Mouse (Mus musculus) G1E (cell line): ENCODE measurements around the gene Gm21981. TPM values are rescaled to one million over a fixed set of nuclear protein-coding genes. Genes with fewer than 3 reads are reported as not detected.

ENCODE experiments used
- ATAC-seq: 2 replicates; pipeline ENCODE4 v1.8.0; 2016; ENCODE audit warnings: mild to moderate bottlenecking; ENCODE audit not compliant: insufficient number of reproducible peaks, poor library complexity, low FRiP score, severe bottlenecking; ENCODE audit errors: extremely low read depth
- DNase-seq: peaks from one replicate; pipeline ENCODE4 v3.0.0; 2012; ENCODE audit warnings: low spot score
- H3K27me3 ChIP-seq: 2 replicates; pipeline ENCODE4 v1.6.1; 2012; ENCODE audit warnings: mild to moderate bottlenecking, low read length, inconsistent platforms; ENCODE audit not compliant: insufficient read depth
- H3K36me3 ChIP-seq: replicated peaks from 2 replicates; pipeline ENCODE3; 2012; ENCODE audit warnings: mild to moderate bottlenecking, inconsistent platforms
- H3K4me1 ChIP-seq: 2 replicates; pipeline ENCODE4 v1.6.1; 2012; ENCODE audit warnings: low read depth, low read length, inconsistent platforms, mixed read lengths; ENCODE audit not compliant: insufficient read depth
- H3K4me3 ChIP-seq: 2 replicates; pipeline ENCODE4 v1.5.1; 2012; ENCODE audit warnings: low read depth, mild to moderate bottlenecking, inconsistent platforms, low read length, moderate library complexity, mixed read lengths
- H3K9me3 ChIP-seq: replicated peaks from 2 replicates; pipeline ENCODE4 v1.6.1; 2012; ENCODE audit warnings: inconsistent platforms
- CTCF ChIP-seq: IDR thresholded peaks from 2 replicates; pipeline ENCODE4 v1.5.1; 2012; ENCODE audit warnings: low read depth, low read length, inconsistent platforms, mixed read lengths
- GATA1 ChIP-seq: IDR thresholded peaks from 2 replicates; pipeline ENCODE4 v1.6.1; 2012; ENCODE audit warnings: borderline replicate concordance, low read length, inconsistent platforms, mixed read lengths
- GATA2 ChIP-seq: IDR thresholded peaks from 2 replicates; pipeline ENCODE4 v1.6.1; 2012; ENCODE audit warnings: low read depth, low read length, inconsistent platforms, borderline replicate concordance
- POLR2AphosphoS5 ChIP-seq: IDR thresholded peaks from 2 replicates; pipeline ENCODE4 v1.6.1; 2012; ENCODE audit warnings: low read depth, low read length, inconsistent platforms; ENCODE audit not compliant: insufficient replicate concordance
- TAL1 ChIP-seq: conservative IDR thresholded peaks from 2 replicates; pipeline ENCODE4 v1.6.1; 2012; ENCODE audit warnings: low read depth, low read length, inconsistent platforms, mixed read lengths
- polyA plus RNA-seq: library from polyadenylated mRNA; stranded (reverse); fragments of >175 nt; gene quantifications from 2 replicates; pipeline ENCODE4 v1.2.3, GENCODE M21; 2012
- total RNA-seq, 2 experiments: library from RNA; stranded (forward) in 1 of 2; stranded (reverse) in 1 of 2; fragments of 200-1000 nt in 1 of 2; fragments of >200 nt in 1 of 2; fragmentation: Nextera tagmentation in 1 of 2; gene quantifications; 2 replicates each; pipeline ENCODE4 v1.2.3; 2014 to 2017

The Gm21981 gene
- total and polyA plus RNA-seq, 3 experiments: 0.44 to 0.71 TPM; not detected in 1

DNA sequence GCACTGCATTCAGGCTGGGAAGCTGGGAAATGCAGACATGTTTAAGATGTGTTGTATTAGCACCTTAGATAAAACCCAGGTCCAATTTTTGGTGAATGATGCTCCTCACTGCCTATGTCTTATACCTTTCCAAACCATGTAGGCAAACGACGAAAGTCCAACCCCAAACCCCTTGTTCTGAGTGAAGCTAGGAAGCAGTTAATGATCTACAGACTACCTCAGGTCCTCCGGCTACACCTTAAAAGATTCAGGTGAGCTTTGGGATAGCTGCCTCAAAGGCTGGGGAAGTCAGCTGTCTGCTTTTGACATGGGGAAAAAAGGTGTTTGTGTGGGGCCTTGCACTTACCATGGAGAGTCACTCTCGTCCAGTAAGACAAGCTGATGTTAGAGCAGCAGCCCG is 15.6 kb downstream of the Gm21981 start:
- H3K27me3 ChIP-seq: no peaks in the 10 kb centered on the region
- H3K36me3 ChIP-seq: peaks cover 90% of the 10 kb centered on the region
- DNase-seq (no peak), ATAC-seq (no peak)
- no peak overlapping the region for H3K4me3 ChIP-seq
- no peaks in the 10 kb centered on the region for H3K9me3 ChIP-seq
- TF ChIP-seq GATA1: no peak
- no peak for TF ChIP-seq CTCF
- no peak for TF ChIP-seq POLR2AphosphoS5
- TF ChIP-seq GATA2: no peak
- TF ChIP-seq TAL1: no peak
- peaks cover 14% of the 10 kb centered on the region for H3K4me1 ChIP-seq

DNA sequence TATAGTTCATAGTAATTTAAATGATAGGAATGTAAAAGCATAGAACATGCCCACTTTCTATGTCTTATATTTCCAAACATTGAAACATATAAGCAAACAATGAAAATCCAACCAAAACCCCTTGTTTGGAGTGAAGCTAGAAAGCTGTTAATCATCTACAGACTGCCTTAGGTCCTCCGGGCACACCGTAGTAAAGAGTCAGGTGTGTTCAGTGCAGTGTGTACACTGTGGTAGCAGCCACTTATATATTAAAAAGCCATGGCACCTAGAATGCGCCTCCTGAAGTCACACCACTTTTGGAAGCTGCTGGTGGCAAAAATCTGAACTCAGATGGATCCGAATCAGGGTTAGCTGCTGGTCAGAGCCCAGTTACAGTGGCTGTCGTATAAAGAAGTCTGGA is 16.0 kb downstream of the Gm21981 start:
- Histone ChIP-seq H3K4me3 (no peak overlapping the region), H3K36me3 (peaks cover 90% of the 10 kb centered on the region), H3K4me1 (peaks cover 11% of the 10 kb centered on the region), H3K9me3 (no peaks in the 10 kb centered on the region), H3K27me3 (no peaks in the 10 kb centered on the region)
- DNase-seq (no peak), ATAC-seq (no peak)
- no peak for TF ChIP-seq GATA2
- TF ChIP-seq GATA1: no peak
- no peak for TF ChIP-seq POLR2AphosphoS5
- no peak for TF ChIP-seq CTCF
- TF ChIP-seq TAL1: no peak

DNA sequence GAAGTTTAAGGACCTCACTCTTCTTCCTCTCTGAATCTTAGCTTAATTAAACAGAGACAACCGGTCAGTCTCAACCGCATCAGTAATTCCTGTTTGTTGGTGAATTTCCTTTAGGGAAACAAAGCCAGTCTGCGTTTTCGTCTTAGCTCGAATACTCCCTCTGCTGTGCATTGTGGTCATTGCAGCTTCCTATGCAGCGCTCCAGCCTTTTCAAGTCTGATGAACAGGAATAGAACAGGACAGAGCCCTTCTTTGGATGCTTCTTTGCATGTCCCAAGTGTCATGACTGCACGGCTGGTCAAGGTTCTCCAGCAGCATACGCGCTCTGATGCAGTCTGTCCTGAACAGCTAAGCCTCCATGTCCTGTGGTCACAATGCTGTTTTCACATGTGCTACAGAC is 17.7 kb downstream of the Gm21981 start:
- H3K36me3 ChIP-seq: peaks cover 89% of the 10 kb centered on the region
- ATAC-seq: no peak
- no peaks in the 10 kb centered on the region for H3K9me3 ChIP-seq
- no peak for DNase-seq
- H3K27me3 ChIP-seq: no peaks in the 10 kb centered on the region
- H3K4me1 ChIP-seq: peaks cover 2% of the 10 kb centered on the region; the same call in 1 of the 2 replicates
- H3K4me3 ChIP-seq: no peak overlapping the region
- TF ChIP-seq TAL1 (no peak), CTCF (peak; percentile 68)

DNA sequence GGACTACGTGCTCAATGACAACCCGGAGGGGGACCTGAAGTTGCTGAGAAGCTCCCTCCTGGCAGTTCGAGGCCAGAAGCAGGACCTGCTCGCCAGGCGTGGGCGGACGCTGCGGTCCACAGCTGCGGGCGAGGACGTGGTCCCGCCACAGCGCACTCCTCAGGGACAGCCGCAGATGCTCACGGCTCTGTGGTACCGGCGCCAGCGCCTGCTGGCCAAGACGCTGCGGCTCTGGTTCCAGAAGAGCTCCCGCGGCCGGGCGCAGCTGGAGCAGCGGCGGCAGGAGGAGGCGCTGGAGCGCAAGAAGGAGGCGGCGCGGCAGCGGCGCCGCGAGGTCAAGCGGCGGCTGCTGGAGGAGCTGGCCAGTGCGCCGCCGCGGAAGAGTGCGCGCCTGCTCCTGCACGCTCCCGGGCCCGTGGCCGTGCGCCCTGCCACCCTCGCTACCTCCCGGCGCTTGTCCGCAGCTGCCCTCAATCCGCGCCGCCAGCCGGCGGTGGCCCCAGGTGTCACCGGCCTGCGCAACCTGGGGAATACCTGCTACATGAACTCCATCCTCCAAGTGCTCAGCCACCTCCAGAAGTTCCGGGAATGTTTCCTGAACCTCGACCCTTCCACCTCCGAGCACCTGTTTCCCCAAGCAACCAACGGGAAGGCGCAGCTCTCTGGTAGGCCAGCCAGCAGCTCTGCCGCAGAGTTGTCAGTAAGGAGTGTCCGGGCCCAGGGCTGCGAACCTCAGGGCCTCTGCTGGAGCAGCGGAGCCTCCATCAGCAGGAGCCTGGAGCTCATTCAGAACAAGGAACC is 21.7 kb downstream of the Gm21981 start:
- TF ChIP-seq CTCF: no peak
- no peak for TF ChIP-seq TAL1
- no peak for TF ChIP-seq POLR2AphosphoS5
- TF ChIP-seq GATA1: no peak
- TF ChIP-seq GATA2: no peak
- no peak for ATAC-seq
- no peaks in the 10 kb centered on the region for H3K27me3 ChIP-seq
- peaks cover 59% of the 10 kb centered on the region for H3K36me3 ChIP-seq
- no peak for DNase-seq
- H3K4me3 ChIP-seq: no peak overlapping the region
- peaks cover 2% of the 10 kb centered on the region; the same call in 1 of the 2 replicates for H3K4me1 ChIP-seq
- no peaks in the 10 kb centered on the region for H3K9me3 ChIP-seq

DNA sequence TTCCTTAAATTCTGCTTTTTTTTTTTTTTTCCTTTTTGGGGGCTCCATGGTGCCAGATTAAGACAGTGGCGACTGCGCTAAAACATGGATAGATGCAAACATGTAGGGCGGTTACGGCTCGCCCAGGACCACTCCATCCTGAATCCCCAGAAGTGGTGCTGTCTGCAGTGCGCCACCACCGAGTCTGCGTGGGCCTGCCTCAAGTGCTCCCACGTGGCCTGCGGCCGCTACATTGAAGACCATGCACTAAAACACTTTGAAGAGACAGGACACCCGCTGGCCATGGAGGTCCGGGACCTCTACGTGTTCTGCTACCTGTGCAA is 22.3 kb downstream of the Gm21981 start:
- DNase-seq (no peak), ATAC-seq (no peak)
- H3K9me3 ChIP-seq: no peaks in the 10 kb centered on the region
- H3K27me3 ChIP-seq: no peaks in the 10 kb centered on the region
- TF ChIP-seq GATA1 (no peak), GATA2 (no peak), TAL1 (no peak), CTCF (no peak), POLR2AphosphoS5 (no peak)
- peaks cover 2% of the 10 kb centered on the region; the same call in 1 of the 2 replicates for H3K4me1 ChIP-seq
- H3K36me3 ChIP-seq: peaks cover 60% of the 10 kb centered on the region
- no peak overlapping the region for H3K4me3 ChIP-seq

DNA sequence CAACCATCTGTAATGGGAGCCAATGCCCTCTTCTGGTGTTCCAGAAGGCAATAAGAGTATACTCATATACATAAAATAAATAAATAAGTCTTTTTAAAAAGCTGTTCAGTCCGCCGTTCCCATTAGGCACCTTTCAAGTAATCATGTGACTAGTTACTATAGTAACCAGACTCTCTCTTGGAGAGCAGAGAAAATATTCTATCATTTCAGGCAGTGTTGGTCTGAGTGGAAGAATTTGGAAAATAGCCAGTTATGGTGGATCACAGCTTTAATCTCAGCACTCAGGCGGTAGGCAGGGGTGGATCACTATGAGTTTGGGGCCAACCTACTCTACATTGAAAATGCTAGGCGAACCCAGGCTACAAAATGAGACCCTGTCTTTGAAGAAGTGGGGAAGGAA is 25.1 kb downstream of the Gm21981 start:
- H3K36me3 ChIP-seq: peaks cover 55% of the 10 kb centered on the region
- H3K9me3 ChIP-seq: no peaks in the 10 kb centered on the region
- no peak for ATAC-seq
- DNase-seq: no peak
- H3K27me3 ChIP-seq: no peaks in the 10 kb centered on the region
- no peaks in the 10 kb centered on the region for H3K4me1 ChIP-seq
- H3K4me3 ChIP-seq: no peak overlapping the region
- TF ChIP-seq TAL1 (no peak), GATA1 (no peak), CTCF (no peak), POLR2AphosphoS5 (no peak), GATA2 (no peak)

DNA sequence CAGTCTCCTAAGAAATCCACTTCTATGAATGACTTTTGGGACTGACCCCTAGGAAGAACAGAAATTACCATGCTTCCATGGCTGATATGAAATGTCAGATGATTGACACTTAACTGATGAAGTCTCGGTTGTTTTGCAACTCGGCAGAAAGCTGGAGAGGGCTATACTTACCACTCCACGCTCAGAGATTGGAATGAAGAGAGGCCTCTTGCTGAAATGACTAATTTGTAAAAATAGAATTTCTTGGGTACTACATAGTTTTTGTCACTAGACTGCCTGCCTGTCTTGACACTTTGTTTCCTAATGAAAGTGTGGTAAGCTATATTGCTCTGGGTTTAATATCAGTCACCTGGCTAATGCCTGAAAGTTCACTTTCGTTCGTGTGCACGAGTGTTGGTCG is 29.8 kb downstream of the Gm21981 start:
- no peaks in the 10 kb centered on the region for H3K27me3 ChIP-seq
- H3K9me3 ChIP-seq: no peaks in the 10 kb centered on the region
- H3K4me1 ChIP-seq: no peaks in the 10 kb centered on the region
- DNase-seq (no peak), ATAC-seq (no peak)
- no peak overlapping the region for H3K4me3 ChIP-seq
- TF ChIP-seq GATA1 (no peak), CTCF (no peak), TAL1 (no peak), POLR2AphosphoS5 (no peak), GATA2 (no peak)
- peaks cover 50% of the 10 kb centered on the region for H3K36me3 ChIP-seq
